Comparison of ENCODE assay signal across 27 mouse cellular contexts in the genomic region with DNA sequence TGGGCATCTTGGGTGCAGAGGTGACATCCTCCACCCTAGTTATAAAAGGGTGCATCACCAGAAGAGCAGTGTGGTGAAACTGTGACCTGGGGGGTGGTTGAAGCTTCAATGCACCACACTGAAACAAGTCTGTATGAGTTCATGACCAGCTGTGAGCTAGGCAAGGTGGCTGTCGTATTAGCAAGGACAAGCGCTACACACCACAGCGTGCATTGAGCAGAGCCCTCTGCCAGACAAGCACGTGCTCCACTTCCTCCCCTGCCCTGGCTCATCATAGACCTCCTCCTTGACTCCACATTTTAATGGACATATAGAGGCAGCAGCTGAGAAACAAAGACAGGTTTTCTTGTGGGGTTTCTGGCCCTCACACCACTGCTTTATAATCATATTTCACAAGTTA. TPM values are rescaled to one million over a fixed set of nuclear protein-coding genes. Genes with fewer than 3 reads are reported as not detected.
A peak's percentile ranks its signal among the peaks of the same experiment; 100 is the strongest.
DNase-seq lines count a peak whose midpoint lies in the region; ATAC-seq and TF ChIP-seq lines count a peak whose summit lies in the region.
"Had no signal": no experiment of that assay in that cellular context is flagged by ENCODE, and none has a peak within 500 bp of the region (broad histone marks: within the 10 kb centered on the region; RNA-seq: fewer than 3 reads in every experiment).

No protein-coding gene starts in this region.

- H3K9ac ChIP-seq in lung, postnatal 0 days (replicated peaks; ENCODE audit: low read depth), result no peak overlapping the region
- peak overlapping the region; percentile 36; the same call in 1 of the 2 replicates for H3K9ac ChIP-seq in MEL (ENCODE audit: control insufficient read depth, low read depth, low read length, poor library complexity, severe bottlenecking)
- H3K9ac ChIP-seq: forebrain, embryonic 13.5 days; heart, embryonic 12.5 days; hindbrain, embryonic 14.5 days; liver, embryonic 12.5 days; liver, postnatal 0 days had no signal

- no peaks in the 10 kb centered on the region for H3K9me3 ChIP-seq in lung, postnatal 0 days (ENCODE audit: low read length)
- H3K9me3 ChIP-seq in MEL (replicated peaks; ENCODE audit: insufficient read depth, low read length), result no peaks in the 10 kb centered on the region
- H3K9me3 ChIP-seq: forebrain, embryonic 13.5 days; G1E; heart, embryonic 12.5 days; liver, embryonic 12.5 days had no signal

- H3K27ac ChIP-seq in lung, postnatal 0 days (ENCODE audit: low read length), result no peak overlapping the region
- no peak overlapping the region for H3K27ac ChIP-seq in MEL (ENCODE audit: control insufficient read depth, low read depth, low read length)
- H3K27ac ChIP-seq: forebrain, embryonic 13.5 days; hindbrain, embryonic 14.5 days; liver, embryonic 12.5 days; macrophage had no signal

- no peak for DNase-seq in lung, postnatal 0 days (ENCODE audit: low spot score)
- no peak for DNase-seq in lung, postnatal 14 days
- peak; percentile 20 for DNase-seq in MEL (ENCODE audit: low read depth, low spot score)
- peak; percentile 49 to 52 for DNase-seq in natural killer cell, adult 2 months (ENCODE audit: low spot score in 2 of 2)
- DNase-seq in kidney, adult 18-20 months, result no peak
- DNase-seq in right cerebral cortex, adult 18-20 months, result no peak
- DNase-seq in layer of hippocampus, adult 9-11 months, result no peak
- DNase-seq: adrenal gland, postnatal 36 days; cerebellum, adult 2 months; cerebellum, postnatal 25 days; gastrocnemius, postnatal 10 days; kidney, adult 9 months; kidney, postnatal 14 days; left cerebral cortex, postnatal 4 days; liver, postnatal 0 days; right cerebral cortex, postnatal 14 days had no signal

- peak overlapping the region; percentile 33; the same call in 1 of the 2 replicates for H3K4me2 ChIP-seq in lung, postnatal 0 days (replicated peaks; ENCODE audit: low read depth, low read length)
- H3K4me2 ChIP-seq: forebrain, embryonic 13.5 days; heart, embryonic 12.5 days; hindbrain, embryonic 14.5 days; midbrain, embryonic 11.5 days had no signal

- H3K4me3 ChIP-seq in lung, postnatal 0 days (ENCODE audit: low read depth, low read length), result no peak overlapping the region
- H3K4me3 ChIP-seq in MEL (ENCODE audit: control insufficient read depth in 1 of 2, insufficient read depth in 1 of 2, low read depth in 2 of 2, low read length in 2 of 2), result peak overlapping the region; percentile 70 to 89; a peak in 3 of 4 replicates
- H3K4me3 ChIP-seq: forebrain, embryonic 13.5 days; heart, embryonic 12.5 days; liver, embryonic 12.5 days; myocyte had no signal

- WGBS in lung, postnatal 0 days, result 72% methylated on average over 4 of the region's 4 CpGs

- TF ChIP-seq RAD21 in MEL (IDR thresholded peaks at IDR 0.05; ENCODE audit: low read depth, low read length), result no peak

- H3K4me1 ChIP-seq in lung, postnatal 0 days (ENCODE audit: insufficient read depth, low read depth, low read length), result no peaks in the 10 kb centered on the region
- peaks cover 0 to 9% of the 10 kb centered on the region in 2 experiments; a peak in 2 of 4 replicates for H3K4me1 ChIP-seq in MEL (ENCODE audit: control insufficient read depth in 1 of 2, insufficient read depth in 2 of 2, low read length in 2 of 2)
- H3K4me1 ChIP-seq: heart, embryonic 12.5 days; liver, embryonic 12.5 days had no signal

- no peaks in the 10 kb centered on the region for H3K27me3 ChIP-seq in lung, postnatal 0 days (replicated peaks; ENCODE audit: insufficient read depth, low read length)
- peaks cover 2 to 3% of the 10 kb centered on the region in 2 experiments; a peak in 2 of 4 replicates for H3K27me3 ChIP-seq in MEL (ENCODE audit: control insufficient read depth in 1 of 2, insufficient read depth in 2 of 2, low read length in 2 of 2)
- H3K27me3 ChIP-seq: forebrain, embryonic 13.5 days; heart, embryonic 12.5 days; liver, embryonic 12.5 days; Patski had no signal

- TF ChIP-seq CTCF in lung, postnatal 0 days (IDR thresholded peaks at IDR 0.05), result no peak
- no peak for TF ChIP-seq CTCF in MEL (IDR thresholded peaks at IDR 0.05 in 2 of 3, conservative IDR thresholded peaks at IDR 0.05 in 1 of 3; ENCODE audit: control insufficient read depth in 1 of 3, insufficient read depth in 1 of 3, low read depth in 2 of 3, low read length in 3 of 3, poor library complexity in 1 of 3, severe bottlenecking in 1 of 3)

- ATAC-seq in lung, postnatal 0 days, result no peak
- ATAC-seq in megakaryocyte, adult 5-6 weeks (ENCODE audit: poor library complexity, severe bottlenecking), result peak; percentile 35; the same call in 1 of the 2 replicates
- ATAC-seq: forebrain, embryonic 13.5 days; liver, embryonic 12.5 days; liver, postnatal 0 days; midbrain, embryonic 16.5 days; Patski had no signal

- no peaks in the 10 kb centered on the region for H3K79me2 ChIP-seq in MEL (ENCODE audit: control insufficient read depth, insufficient read depth, low read length, poor library complexity)

- H3K36me3 ChIP-seq in lung, postnatal 0 days (ENCODE audit: insufficient read depth, low read length), result no peaks in the 10 kb centered on the region
- no peaks in the 10 kb centered on the region for H3K36me3 ChIP-seq in MEL (ENCODE audit: control insufficient read depth in 1 of 2, insufficient read depth in 2 of 2, low read length in 2 of 2)
- H3K36me3 ChIP-seq: G1E; heart, embryonic 12.5 days; liver, embryonic 12.5 days had no signal

- TF ChIP-seq POLR2A in MEL (IDR thresholded peaks at IDR 0.05; ENCODE audit: control insufficient read depth in 1 of 2, insufficient read depth in 1 of 2, low read depth in 1 of 2, low read length in 2 of 2, poor library complexity in 1 of 2), result no peak

- no peak for TF ChIP-seq EP300 in lung, postnatal 0 days (IDR thresholded peaks at IDR 0.05)
- TF ChIP-seq EP300 in MEL (IDR thresholded peaks at IDR 0.05; ENCODE audit: low read depth in 1 of 2, low read length in 2 of 2), result no peak

TF ChIP-seq in MEL, 35 proteins besides CTCF, POLR2A, EP300 and RAD21:
- no peak for TF ChIP-seq POLR2AphosphoS5 (IDR thresholded peaks at IDR 0.05; ENCODE audit: borderline replicate concordance, low read depth, low read length)
- TF ChIP-seq ZC3H11A (IDR thresholded peaks at IDR 0.05; ENCODE audit: low read depth, low read length), result no peak
- no peak for TF ChIP-seq BHLHE40 (IDR thresholded peaks at IDR 0.05; ENCODE audit: borderline replicate concordance, low read depth, low read length)
- TF ChIP-seq CHD2 (IDR thresholded peaks at IDR 0.05; ENCODE audit: low read length), result no peak
- TF ChIP-seq MAX (IDR thresholded peaks at IDR 0.05; ENCODE audit: low read length), result peak; percentile 47; the same call in 1 of the 2 replicates

RNA-seq across cellular contexts. Expression of a gene that starts 28.0 kb away (rescaled TPM):
- polyA plus RNA-seq in lung, postnatal 0 days (2015; fragmentation: Nextera tagmentation; extraction: Ambion mirVana), result 1.3 and 1.4 TPM in 2 replicates
- total RNA-seq in MEL (2012; rRNA removed), result 3.3 and 4.3 TPM in 2 replicates
- 1 to 10 TPM in 1 of 2 experiments, not detected in 1; 4.5 TPM for polyA plus RNA-seq in MEL (2012; ENCODE audit: insufficient read depth in 1 of 2, insufficient read length in 2 of 2, low read depth in 1 of 2, low replicate concordance in 2 of 2, missing spikeins in 1 of 2)
- total RNA-seq in megakaryocyte, adult 5-6 weeks (2015), result 80.4 and 83.9 TPM in 2 replicates
- 60.7 and 62.1 TPM in 2 replicates for total RNA-seq in megakaryocyte, adult 5-6 weeks (2017)

RNA-seq across cellular contexts. Expression of a gene that starts 47.7 kb away (rescaled TPM):
- polyA plus RNA-seq in lung, postnatal 0 days (2015; fragmentation: Nextera tagmentation; extraction: Ambion mirVana), result 58.1 and 60.5 TPM in 2 replicates
- total RNA-seq in MEL (2012; rRNA removed), result 18.7 and 25.5 TPM in 2 replicates
- 10 to 100 TPM in 1 of 2 experiments, not detected in 1; 37.4 TPM for polyA plus RNA-seq in MEL (2012; ENCODE audit: insufficient read depth in 1 of 2, insufficient read length in 2 of 2, low read depth in 1 of 2, low replicate concordance in 2 of 2, missing spikeins in 1 of 2)
- total RNA-seq in megakaryocyte, adult 5-6 weeks (2015), result 33.5 and 43.2 TPM in 2 replicates
- 17.9 and 26.0 TPM in 2 replicates for total RNA-seq in megakaryocyte, adult 5-6 weeks (2017)

Comparison
In these comparisons a context has a peak if more than half of its experiments do, and no peak if none do; other contexts are left out.
1. DNase-seq: peak in MEL (single experiment) and natural killer cell, adult 2 months (2 of 2); none in lung, postnatal 0 days (single experiment), lung, postnatal 14 days (single experiment), kidney, adult 18-20 months (single experiment), right cerebral cortex, adult 18-20 months (single experiment) and layer of hippocampus, adult 9-11 months (single experiment).
2. RNA of a gene that starts 28.0 kb away (total RNA-seq): 60.7 to 83.9 TPM in megakaryocyte, adult 5-6 weeks; 3.3 to 4.3 TPM in MEL; every median in the first group is over 10 times any median in the second.